Mouse (Mus musculus): ENCODE measurements around the gene Dyrk2. TPM values are rescaled to one million over a fixed set of nuclear protein-coding genes. Genes with fewer than 3 reads are reported as not detected.

Gene Dyrk2
- polyA plus RNA-seq, 1 experiment from 2014 or later: 5.7 TPM

GRCm38 (mm10) chr10:118854641-118855040 lies 15.4 kb downstream of the Dyrk2 start:
- Histone ChIP-seq H3K4me1 (ENCODE audit: insufficient read depth) (no peaks in the 10 kb centered on the region), H3K36me3 (replicated peaks; ENCODE audit: insufficient read depth, low read length) (peaks cover 14% of the 10 kb centered on the region), H3K4me2 (ENCODE audit: low read depth, low read length) (no peak overlapping the region), H3K9ac (replicated peaks) (no peak overlapping the region), H3K9me3 (ENCODE audit: low read length) (peaks cover 2% of the 10 kb centered on the region; the same call in 1 of the 2 replicates), H3K4me3 (ENCODE audit: low read depth, low read length) (no peak overlapping the region), H3K27me3 (ENCODE audit: insufficient read depth, low read length) (no peaks in the 10 kb centered on the region), H3K27ac (ENCODE audit: low read depth) (no peak overlapping the region)
- TF ChIP-seq EP300 (IDR thresholded peaks at IDR 0.05; ENCODE audit: low read depth): no peak
- DNase-seq (no peak), ATAC-seq (no peak)
- 69% methylated on average over 9 of the region's 9 CpGs for WGBS (ENCODE audit: insufficient replicate concordance)

GRCm38 (mm10) chr10:118852554-118852953 lies 17.5 kb downstream of the Dyrk2 start:
- Histone ChIP-seq H3K27me3 (ENCODE audit: insufficient read depth, low read length) (no peaks in the 10 kb centered on the region), H3K9ac (replicated peaks) (no peak overlapping the region), H3K27ac (ENCODE audit: low read depth) (no peak overlapping the region), H3K4me2 (ENCODE audit: low read depth, low read length) (no peak overlapping the region), H3K9me3 (ENCODE audit: low read length) (no peaks in the 10 kb centered on the region), H3K4me1 (ENCODE audit: insufficient read depth) (no peaks in the 10 kb centered on the region), H3K4me3 (ENCODE audit: low read depth, low read length) (no peak overlapping the region), H3K36me3 (replicated peaks; ENCODE audit: insufficient read depth, low read length) (no peaks in the 10 kb centered on the region)
- WGBS (ENCODE audit: insufficient replicate concordance): 84% methylated on average over 16 of the region's 16 CpGs
- TF ChIP-seq EP300 (IDR thresholded peaks at IDR 0.05; ENCODE audit: low read depth): no peak
- TF ChIP-seq CTCF (IDR thresholded peaks at IDR 0.05; ENCODE audit: low read depth): no peak
- no peak for ATAC-seq
- DNase-seq: no peak

GRCm38 (mm10) chr10:118848501-118848900 lies 21.5 kb downstream of the Dyrk2 start:
- no peaks in the 10 kb centered on the region for H3K9me3 ChIP-seq (ENCODE audit: low read length)
- ATAC-seq (no peak), DNase-seq (peak; percentile 11)
- no peaks in the 10 kb centered on the region for H3K27me3 ChIP-seq (ENCODE audit: insufficient read depth, low read length)
- no peak overlapping the region for H3K9ac ChIP-seq (replicated peaks)
- H3K4me1 ChIP-seq (ENCODE audit: insufficient read depth): no peaks in the 10 kb centered on the region
- no peak for TF ChIP-seq CTCF (IDR thresholded peaks at IDR 0.05; ENCODE audit: low read depth)
- TF ChIP-seq EP300 (IDR thresholded peaks at IDR 0.05; ENCODE audit: low read depth): no peak
- H3K4me3 ChIP-seq (ENCODE audit: low read depth, low read length): no peak overlapping the region
- WGBS (ENCODE audit: insufficient replicate concordance): 77% methylated on average over 4 of the region's 4 CpGs
- no peaks in the 10 kb centered on the region for H3K36me3 ChIP-seq (replicated peaks; ENCODE audit: insufficient read depth, low read length)
- H3K4me2 ChIP-seq (ENCODE audit: low read depth, low read length): no peak overlapping the region
- no peak overlapping the region for H3K27ac ChIP-seq (ENCODE audit: low read depth)

- no peak for DNase-seq
- ATAC-seq: no peak
- TF ChIP-seq EP300 (IDR thresholded peaks at IDR 0.05; ENCODE audit: low read depth) (no peak), CTCF (IDR thresholded peaks at IDR 0.05; ENCODE audit: low read depth) (no peak)
- no peak overlapping the region for H3K4me2 ChIP-seq (ENCODE audit: low read depth, low read length)
- H3K36me3 ChIP-seq (replicated peaks; ENCODE audit: insufficient read depth, low read length): no peaks in the 10 kb centered on the region
- 69% methylated on average over 10 of the region's 10 CpGs for WGBS (ENCODE audit: insufficient replicate concordance)
- H3K27me3 ChIP-seq (ENCODE audit: insufficient read depth, low read length): no peaks in the 10 kb centered on the region
- H3K4me1 ChIP-seq (ENCODE audit: insufficient read depth): no peaks in the 10 kb centered on the region
- no peak overlapping the region for H3K9ac ChIP-seq (replicated peaks)
- no peak overlapping the region for H3K27ac ChIP-seq (ENCODE audit: low read depth)
- H3K9me3 ChIP-seq (ENCODE audit: low read length): no peaks in the 10 kb centered on the region
- H3K4me3 ChIP-seq (ENCODE audit: low read depth, low read length): no peak overlapping the region
Measured at GRCm38 (mm10) chr10:118846991-118847545, 22.9 kb downstream of the Dyrk2 start.

- no peaks in the 10 kb centered on the region for H3K9me3 ChIP-seq (ENCODE audit: low read length)
- no peaks in the 10 kb centered on the region for H3K27me3 ChIP-seq (ENCODE audit: insufficient read depth, low read length)
- H3K27ac ChIP-seq (ENCODE audit: low read depth): no peak overlapping the region
- H3K4me2 ChIP-seq (ENCODE audit: low read depth, low read length): no peak overlapping the region
- 84% methylated on average over 9 of the region's 9 CpGs for WGBS (ENCODE audit: insufficient replicate concordance)
- no peak overlapping the region for H3K9ac ChIP-seq (replicated peaks)
- H3K36me3 ChIP-seq (replicated peaks; ENCODE audit: insufficient read depth, low read length): no peaks in the 10 kb centered on the region
- ATAC-seq (no peak), DNase-seq (no peak)
- no peaks in the 10 kb centered on the region for H3K4me1 ChIP-seq (ENCODE audit: insufficient read depth)
- no peak for TF ChIP-seq CTCF (IDR thresholded peaks at IDR 0.05; ENCODE audit: low read depth)
- no peak for TF ChIP-seq EP300 (IDR thresholded peaks at IDR 0.05; ENCODE audit: low read depth)
- H3K4me3 ChIP-seq (ENCODE audit: low read depth, low read length): no peak overlapping the region
Measured at GRCm38 (mm10) chr10:118840598-118840997, 29.4 kb downstream of the Dyrk2 start.

- Histone ChIP-seq H3K9me3 (ENCODE audit: low read length) (no peaks in the 10 kb centered on the region), H3K9ac (replicated peaks) (no peak overlapping the region), H3K36me3 (replicated peaks; ENCODE audit: insufficient read depth, low read length) (no peaks in the 10 kb centered on the region), H3K27me3 (ENCODE audit: insufficient read depth, low read length) (no peaks in the 10 kb centered on the region), H3K4me2 (ENCODE audit: low read depth, low read length) (no peak overlapping the region), H3K27ac (ENCODE audit: low read depth) (no peak overlapping the region), H3K4me3 (ENCODE audit: low read depth, low read length) (no peak overlapping the region), H3K4me1 (ENCODE audit: insufficient read depth) (no peaks in the 10 kb centered on the region)
- 88% methylated on average over 19 of the region's 19 CpGs for WGBS (ENCODE audit: insufficient replicate concordance)
- no peak for TF ChIP-seq EP300 (IDR thresholded peaks at IDR 0.05; ENCODE audit: low read depth)
- ATAC-seq: no peak
- no peak for DNase-seq
Measured at GRCm38 (mm10) chr10:118839343-118840141, 30.5 kb downstream of the Dyrk2 start.

Measured in liver, postnatal 0 days (tissue).